Mouse (Mus musculus): ENCODE measurements around the gene Stard10. TPM values are rescaled to one million over a fixed set of nuclear protein-coding genes. Genes with fewer than 3 reads are reported as not detected.

Gene Stard10
- total RNA-seq, 2 experiments from 2014 or later, result 14.2 to 18.3 TPM

- peak; percentile 87 to 89 for DNase-seq (ENCODE audit: low spot score in 2 of 2)
These were observed 14.9 kb upstream of the Stard10 start, which contains the start of gene Atg16l2 for GRCm38 (mm10) chr7:101301881-101302456. Gene Atg16l2, minus strand, starts transcription at chr7:101302251.

GRCm38 (mm10) chr7:101302691-101303090 is 14.2 kb upstream of the Stard10 start:
- DNase-seq (ENCODE audit: low spot score in 2 of 2), result no peak

- DNase-seq (ENCODE audit: low spot score in 2 of 2), result no peak
These were observed 10.0 kb upstream of the Stard10 start for GRCm38 (mm10) chr7:101306841-101307240.

GRCm38 (mm10) chr7:101309985-101310326 is 6.9 kb upstream of the Stard10 start:
- DNase-seq (ENCODE audit: low spot score in 2 of 2), result no peak

- DNase-seq (ENCODE audit: low spot score in 2 of 2), result peak; percentile 98 to 99
These were observed 6.4 kb upstream of the Stard10 start for GRCm38 (mm10) chr7:101310327-101311028.

- DNase-seq (ENCODE audit: low spot score in 2 of 2), result no peak
These were observed 5.8 kb upstream of the Stard10 start for GRCm38 (mm10) chr7:101311061-101311460.

GRCm38 (mm10) chr7:101313033-101313432 is 3.9 kb upstream of the Stard10 start:
- no peak for DNase-seq (ENCODE audit: low spot score in 2 of 2)

GRCm38 (mm10) chr7:101314396-101314795 is 2.5 kb upstream of the Stard10 start:
- no peak for DNase-seq (ENCODE audit: low spot score in 2 of 2)

GRCm38 (mm10) chr7:101315699-101316098 is 1.2 kb upstream of the Stard10 start:
- no peak for DNase-seq (ENCODE audit: low spot score in 2 of 2)

- DNase-seq (ENCODE audit: low spot score in 2 of 2), result no peak
These were observed 290 bp upstream of the Stard10 start for GRCm38 (mm10) chr7:101316591-101317001.

- DNase-seq (ENCODE audit: low spot score in 2 of 2), result no peak
These were observed 2.0 kb downstream of the Stard10 start for GRCm38 (mm10) chr7:101318848-101319247.

GRCm38 (mm10) chr7:101319796-101320195 is 2.9 kb downstream of the Stard10 start:
- DNase-seq (ENCODE audit: low spot score in 2 of 2), result no peak

- no peak for DNase-seq (ENCODE audit: low spot score in 2 of 2)
These were observed 3.7 kb downstream of the Stard10 start for GRCm38 (mm10) chr7:101320399-101321217.

- no peak for DNase-seq (ENCODE audit: low spot score in 2 of 2)
These were observed 4.4 kb downstream of the Stard10 start for GRCm38 (mm10) chr7:101321218-101321827.

GRCm38 (mm10) chr7:101323141-101323594 is 6.3 kb downstream of the Stard10 start:
- DNase-seq (ENCODE audit: low spot score in 2 of 2), result no peak

- peak in 1 of 2 experiments; percentile 58 for DNase-seq (ENCODE audit: low spot score in 2 of 2)
These were observed 7.5 kb downstream of the Stard10 start for GRCm38 (mm10) chr7:101324142-101324962.

- no peak for DNase-seq (ENCODE audit: low spot score in 2 of 2)
These were observed 9.1 kb downstream of the Stard10 start for GRCm38 (mm10) chr7:101326006-101326405.

- no peak for DNase-seq (ENCODE audit: low spot score in 2 of 2)
These were observed 10.4 kb downstream of the Stard10 start for GRCm38 (mm10) chr7:101327263-101327662.

- DNase-seq (ENCODE audit: low spot score in 2 of 2), result no peak
These were observed 10.9 kb downstream of the Stard10 start for GRCm38 (mm10) chr7:101327786-101328185.

- peak; percentile 54 to 65 for DNase-seq (ENCODE audit: low spot score in 2 of 2)
These were observed 11.8 kb downstream of the Stard10 start for GRCm38 (mm10) chr7:101328621-101329158.

Measured in layer of hippocampus, postnatal 14 days (tissue).